Mouse (Mus musculus) urinary bladder, adult 2 months (tissue): Measurements from ENCODE around the gene Timm10. TPM values are rescaled to one million over a fixed set of nuclear protein-coding genes. Genes with fewer than 3 reads are reported as not detected.
"Not testable (repeated sequence)": the region's sequence is repeated elsewhere in the genome, so short reads cannot be mapped to it uniquely, and the experiment has no call there.

ENCODE experiments used
- DNase-seq: peaks from one replicate; pipeline ENCODE4 v3.0.0; 2022; ENCODE audit warnings: low spot score
- polyA plus RNA-seq: library from polyadenylated mRNA; depleted of rRNA; stranded (reverse); fragments of >200 nt; gene quantifications from 2 replicates; pipeline ENCODE4 v1.2.3, GENCODE M21; 2012; rRNA removed

Timm10 gene
- polyA plus RNA-seq, result 35.0 and 47.5 TPM in 2 replicates

GRCm38 (mm10) chr2:84826488-84827282 lies at the start of gene Timm10:
TSS of gene Timm10 (plus strand) at chr2:84826997.
- DNase-seq, result peak; percentile 52

- no peak for DNase-seq
Observed at GRCm38 (mm10) chr2:84777706-84778105, 49.1 kb upstream of the Timm10 start.

GRCm38 (mm10) chr2:84779210-84779609 lies 47.6 kb upstream of the Timm10 start:
- no peak for DNase-seq

GRCm38 (mm10) chr2:84783315-84783714 lies 43.5 kb upstream of the Timm10 start:
- no peak for DNase-seq

- DNase-seq, result no peak
Observed at GRCm38 (mm10) chr2:84783840-84784566, 42.8 kb upstream of the Timm10 start.

DNA sequence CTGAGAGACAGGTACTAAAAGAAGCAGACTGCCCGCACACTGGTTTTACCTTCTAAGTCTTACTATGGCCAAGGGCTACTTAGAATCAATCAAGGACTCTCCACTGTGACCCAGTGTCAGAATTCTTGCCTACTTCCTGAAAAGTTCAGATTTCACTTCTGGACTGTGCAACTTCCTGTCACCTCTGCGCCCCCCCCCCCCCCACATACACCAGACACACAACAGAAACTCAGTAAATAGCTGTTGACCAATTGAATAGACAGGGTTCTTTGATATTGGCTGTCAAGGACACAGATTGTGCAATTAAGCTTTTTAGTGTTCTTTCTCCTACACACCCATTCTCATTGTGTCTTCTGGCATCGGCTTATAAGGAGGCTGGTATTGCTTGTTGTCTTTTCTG lies 38.5 kb upstream of the Timm10 start:
- DNase-seq, result no peak

DNA sequence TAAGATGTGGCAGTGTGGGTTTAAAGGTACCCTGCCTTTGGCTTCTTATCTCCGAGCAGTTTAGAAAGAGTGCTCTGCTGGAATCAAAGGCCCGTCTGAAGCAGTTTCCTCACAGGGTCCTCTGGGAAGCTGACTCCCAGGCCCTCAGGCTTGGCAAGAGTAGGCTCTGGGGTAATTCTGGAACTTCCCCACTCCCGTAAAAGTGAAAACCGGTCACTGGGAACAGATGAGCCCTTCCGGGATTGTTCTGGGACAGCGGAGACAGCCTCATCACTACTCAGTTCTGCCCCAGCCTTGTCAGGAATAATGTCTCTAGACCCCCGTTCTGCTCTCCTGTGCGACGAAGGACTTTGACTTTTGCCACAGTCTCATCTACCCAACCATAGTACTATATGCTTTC lies 36.4 kb upstream of the Timm10 start:
- DNase-seq, result no peak

DNA sequence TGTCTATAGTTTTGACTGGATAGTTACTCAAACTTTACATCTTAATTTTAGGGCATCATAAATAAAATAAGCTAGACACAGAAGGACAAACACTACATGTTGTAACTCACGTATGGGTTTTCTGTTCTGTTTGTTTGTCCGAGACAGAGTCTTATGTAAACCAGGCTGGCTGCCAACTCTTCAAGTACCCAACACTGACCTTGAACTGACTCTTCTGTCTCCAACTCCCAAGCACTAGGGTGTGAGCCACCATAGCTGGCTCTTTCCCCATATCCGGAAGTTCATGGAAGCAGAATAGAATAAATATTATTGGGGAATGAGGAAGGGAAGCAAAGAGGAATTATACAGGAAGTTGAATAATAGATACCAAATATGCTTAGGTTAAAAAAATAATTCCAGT lies 34.3 kb upstream of the Timm10 start:
- no peak for DNase-seq

- DNase-seq, result no peak
Observed at GRCm38 (mm10) chr2:84793154-84793553, 33.6 kb upstream of the Timm10 start.

GRCm38 (mm10) chr2:84793871-84794270 lies 32.9 kb upstream of the Timm10 start:
- no peak for DNase-seq

DNA sequence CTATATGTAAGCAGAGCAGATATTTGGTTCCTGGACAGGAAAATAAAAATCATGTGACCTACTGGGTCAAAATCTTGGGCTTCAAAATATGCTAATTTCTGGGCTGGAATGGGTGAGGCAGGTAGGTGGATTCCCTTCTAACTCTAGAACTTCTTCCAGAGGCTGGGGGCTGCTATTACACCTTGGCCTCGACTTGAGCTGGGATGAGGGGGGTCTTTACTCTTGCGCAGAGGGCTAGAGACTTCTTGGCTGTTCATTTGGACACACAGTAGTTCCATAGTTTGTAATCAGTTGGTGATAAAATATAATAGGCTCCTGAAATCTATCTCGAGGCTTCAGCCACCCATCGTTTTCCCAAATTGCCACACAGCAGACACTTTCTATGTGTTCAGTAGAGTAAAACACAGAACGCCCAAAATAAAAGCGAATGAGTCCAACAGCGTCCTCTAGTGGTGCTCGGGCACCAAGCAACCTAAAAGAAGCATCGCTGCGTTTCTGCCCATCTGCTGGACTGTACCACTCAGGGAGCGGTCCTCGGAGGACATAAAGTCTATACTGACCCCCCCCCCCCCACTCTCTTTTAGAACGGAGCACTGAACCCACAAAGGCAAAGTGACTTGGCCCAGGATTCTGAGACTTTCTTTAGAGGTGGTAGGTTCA lies 28.8 kb upstream of the Timm10 start:
- DNase-seq, result peak; percentile 33

DNA sequence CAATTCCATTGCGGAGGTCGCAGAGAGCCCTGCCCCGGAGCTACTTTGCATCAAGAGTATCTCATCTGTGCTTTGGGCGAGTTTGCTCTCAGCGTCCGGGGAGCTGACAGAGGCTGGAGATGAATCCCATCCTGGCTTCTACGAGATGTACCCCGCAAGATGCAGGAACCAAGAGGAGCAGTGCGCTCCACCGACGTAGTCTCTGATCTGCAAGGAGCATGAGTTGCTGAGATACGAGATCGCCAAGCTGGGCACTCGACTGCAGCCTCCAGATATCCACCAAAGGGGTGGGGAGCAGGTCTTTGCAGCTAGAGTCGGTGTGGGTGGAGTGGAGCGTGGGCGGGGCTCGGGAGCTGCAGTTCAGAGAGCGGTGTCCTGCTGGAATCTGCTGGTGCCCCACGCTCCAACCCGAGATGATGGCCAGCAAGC lies 28.3 kb upstream of the Timm10 start, which contains the start of gene Ube2l6:
Gene Ube2l6 (plus strand): TSS at position 336 of the 429 bp plus-strand sequence.
- DNase-seq, result peak; percentile 39

GRCm38 (mm10) chr2:84799041-84799561 lies 27.7 kb upstream of the Timm10 start:
- no peak for DNase-seq

- DNase-seq, result no peak
Observed at GRCm38 (mm10) chr2:84800304-84800703, 26.5 kb upstream of the Timm10 start.

DNA sequence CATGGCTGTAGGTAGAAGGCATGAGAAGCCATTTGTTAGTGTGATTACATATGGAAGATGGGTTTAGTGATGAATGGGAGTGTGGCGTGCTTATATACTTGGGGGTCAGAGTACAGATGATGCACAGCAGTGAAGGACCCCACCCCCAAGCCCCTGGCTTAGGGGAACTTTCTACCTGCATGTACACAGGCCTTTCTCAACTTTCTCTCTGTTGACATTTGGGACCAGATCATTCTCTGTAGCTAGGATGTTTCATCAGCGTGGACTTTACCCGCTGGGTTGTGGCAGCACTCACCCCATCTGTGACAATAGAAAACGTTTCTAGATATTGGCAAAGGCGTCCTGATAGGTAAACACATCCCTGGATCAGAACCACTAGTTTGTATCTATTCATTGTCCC lies 25.6 kb upstream of the Timm10 start:
- DNase-seq, result not testable (repeated sequence)

DNA sequence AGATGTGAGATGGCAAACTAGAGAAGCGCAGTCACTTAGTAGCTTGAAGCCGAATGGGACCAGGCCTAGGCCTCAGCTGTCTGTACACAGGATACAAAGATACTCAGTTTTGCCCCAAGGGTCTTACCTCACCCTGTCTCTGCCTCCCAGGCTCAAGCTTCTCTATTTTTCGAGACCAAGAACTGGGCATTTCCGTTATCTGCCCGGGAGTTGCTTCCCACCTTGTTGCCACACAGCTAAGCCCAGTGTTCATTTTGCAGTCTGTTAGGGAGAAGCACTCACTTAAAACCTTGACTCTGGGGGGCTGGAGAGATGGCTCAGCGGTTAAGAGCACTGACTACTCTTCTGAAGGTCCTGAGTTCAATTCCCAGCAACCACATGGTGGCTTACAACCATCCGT lies 22.8 kb upstream of the Timm10 start:
- DNase-seq, result no peak

GRCm38 (mm10) chr2:84806546-84806945 lies 20.3 kb upstream of the Timm10 start:
- no peak for DNase-seq

- DNase-seq, result no peak
Observed at GRCm38 (mm10) chr2:84809330-84809729, 17.5 kb upstream of the Timm10 start.

DNA sequence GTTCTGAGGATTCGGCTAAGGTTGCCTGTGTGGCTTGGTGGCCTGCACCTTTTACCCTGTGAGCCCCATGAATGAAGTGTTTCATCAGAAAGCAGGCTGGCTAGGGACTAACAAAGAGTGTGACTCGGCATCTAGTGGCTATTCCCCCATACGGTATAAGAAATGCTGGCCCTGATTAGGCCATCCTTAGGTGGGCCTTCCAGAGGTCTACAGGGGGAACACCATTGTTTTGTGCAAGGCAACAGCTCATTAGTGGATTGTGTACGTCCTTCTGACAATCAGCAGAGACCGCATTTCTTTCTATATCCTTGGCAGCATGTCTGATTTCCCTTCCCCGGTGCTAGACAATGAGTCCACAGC lies 16.3 kb upstream of the Timm10 start:
- DNase-seq, result no peak

- peak; percentile 43 for DNase-seq
Observed at GRCm38 (mm10) chr2:84810886-84811577, 15.8 kb upstream of the Timm10 start.

- no peak for DNase-seq
Observed at GRCm38 (mm10) chr2:84811880-84812279, 14.9 kb upstream of the Timm10 start.

- DNase-seq, result no peak
Observed at GRCm38 (mm10) chr2:84812676-84813075, 14.1 kb upstream of the Timm10 start.
